Mouse (Mus musculus): ENCODE measurements around the gene Smad6. TPM values are rescaled to one million over a fixed set of nuclear protein-coding genes. Genes with fewer than 3 reads are reported as not detected.

The Smad6 gene
- total RNA-seq, 2 experiments from 2014 or later: 0.96 to 1.3 TPM

DNA sequence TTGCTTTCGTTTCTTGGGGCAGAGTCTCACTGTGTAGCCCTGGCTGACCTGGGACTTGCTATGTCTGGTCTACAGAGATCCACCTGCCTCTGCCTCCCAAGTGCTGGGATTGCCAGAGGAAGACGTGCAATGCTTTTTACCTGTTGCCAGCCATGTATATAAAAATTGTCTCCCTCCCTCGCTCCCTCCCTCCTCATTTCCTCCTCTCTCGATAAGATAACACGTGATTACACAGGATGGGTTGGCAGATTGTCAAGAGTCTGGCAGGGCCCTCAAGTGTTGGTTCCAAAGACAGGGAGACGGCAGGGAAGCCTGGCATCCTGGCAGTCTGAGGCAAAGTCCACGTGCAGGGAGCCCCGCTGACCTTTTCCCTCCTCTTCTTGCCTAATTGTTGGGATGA lies 32.2 kb downstream of the Smad6 start:
- ATAC-seq (ENCODE audit: poor library complexity, severe bottlenecking): no peak

DNA sequence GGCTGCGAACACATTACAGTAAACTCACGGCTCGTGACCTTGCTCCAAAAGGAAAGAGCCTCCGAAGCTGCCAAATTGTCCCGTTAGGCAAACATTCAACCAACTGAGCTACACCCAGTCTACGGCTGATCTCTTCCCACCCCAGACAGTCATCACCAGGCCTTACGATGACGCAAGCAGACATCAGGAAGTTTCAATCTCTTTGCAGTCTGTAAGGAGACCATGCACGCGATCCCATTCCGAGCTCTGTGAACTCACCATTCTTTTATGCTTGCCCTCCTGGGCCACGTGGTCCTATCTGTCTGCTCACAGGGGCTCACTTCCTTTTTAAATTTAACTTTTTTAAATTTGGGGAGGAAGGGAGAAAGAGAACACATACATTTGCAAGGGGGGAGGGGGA lies 32.6 kb downstream of the Smad6 start:
- ATAC-seq (ENCODE audit: poor library complexity, severe bottlenecking): peak; percentile 79

- no peak; the same call in 1 of the 2 replicates for ATAC-seq (ENCODE audit: poor library complexity, severe bottlenecking)
These were observed 36.7 kb downstream of the Smad6 start for GRCm38 (mm10) chr9:63985125-63985524.

GRCm38 (mm10) chr9:63982937-63983632 lies 38.8 kb downstream of the Smad6 start:
- ATAC-seq (ENCODE audit: poor library complexity, severe bottlenecking): no peak

GRCm38 (mm10) chr9:63981912-63982311 lies 39.9 kb downstream of the Smad6 start:
- ATAC-seq (ENCODE audit: poor library complexity, severe bottlenecking): no peak

DNA sequence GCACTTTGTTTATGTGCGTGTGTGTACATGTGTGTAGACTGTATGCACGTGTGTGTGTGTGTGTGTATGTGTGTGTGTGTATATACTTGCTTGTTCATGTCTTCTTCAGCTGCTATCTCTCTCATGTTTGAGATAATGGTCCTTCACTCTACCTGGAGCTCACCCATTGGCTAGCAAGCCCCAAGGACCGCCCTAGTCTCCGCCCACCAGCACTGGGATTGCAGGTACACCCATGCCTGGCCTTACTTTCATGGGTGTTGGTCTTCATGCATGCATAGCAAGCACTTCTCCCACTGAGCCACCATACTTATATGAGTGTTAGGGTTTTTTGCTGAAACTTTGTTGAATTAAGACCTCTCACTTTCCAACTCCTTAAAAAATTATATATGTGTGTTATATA lies 40.5 kb downstream of the Smad6 start:
- ATAC-seq (ENCODE audit: poor library complexity, severe bottlenecking): no peak

GRCm38 (mm10) chr9:63980179-63981086 lies 41.4 kb downstream of the Smad6 start:
- ATAC-seq (ENCODE audit: poor library complexity, severe bottlenecking): no peak

DNA sequence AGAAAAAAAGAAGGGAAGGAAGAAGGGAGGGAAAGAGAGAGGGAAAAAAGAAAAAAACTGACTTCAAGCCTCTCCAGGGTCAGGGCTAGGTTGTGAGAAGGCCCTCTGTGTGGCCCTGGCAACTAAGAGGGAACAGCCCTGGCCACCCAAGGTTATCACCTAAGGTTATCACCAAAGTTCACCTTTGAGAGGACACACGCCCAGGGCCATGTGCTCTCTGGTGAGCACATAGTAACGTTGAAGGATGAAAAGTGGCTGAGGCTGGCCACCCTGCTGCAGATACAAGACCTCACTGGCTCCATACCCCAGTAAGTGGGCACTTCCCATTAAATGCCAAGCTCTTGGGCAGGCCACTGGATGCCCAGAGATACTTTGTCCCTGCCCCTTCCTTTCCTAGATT lies 42.6 kb downstream of the Smad6 start:
- no peak for ATAC-seq (ENCODE audit: poor library complexity, severe bottlenecking)

DNA sequence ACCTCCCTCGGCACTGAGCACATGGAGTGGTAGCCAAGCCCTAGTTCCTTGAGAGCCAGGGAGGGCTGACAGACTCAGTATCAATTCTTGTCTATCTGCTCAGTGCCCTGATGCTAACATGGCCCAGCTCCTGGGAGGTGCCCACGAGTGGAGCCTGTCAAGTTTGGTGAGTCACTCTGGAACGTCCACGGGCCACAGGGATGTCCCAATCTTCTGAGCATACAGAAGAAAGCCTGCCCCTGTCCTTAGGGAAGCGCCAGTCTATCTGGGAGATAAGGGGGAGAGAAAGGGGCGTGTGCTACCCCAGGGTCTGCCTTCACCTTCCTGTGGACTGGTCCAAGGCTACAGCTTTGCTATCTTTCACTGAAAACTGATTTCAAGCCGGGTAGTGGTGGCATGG lies 43.2 kb downstream of the Smad6 start:
- ATAC-seq (ENCODE audit: poor library complexity, severe bottlenecking): no peak

DNA sequence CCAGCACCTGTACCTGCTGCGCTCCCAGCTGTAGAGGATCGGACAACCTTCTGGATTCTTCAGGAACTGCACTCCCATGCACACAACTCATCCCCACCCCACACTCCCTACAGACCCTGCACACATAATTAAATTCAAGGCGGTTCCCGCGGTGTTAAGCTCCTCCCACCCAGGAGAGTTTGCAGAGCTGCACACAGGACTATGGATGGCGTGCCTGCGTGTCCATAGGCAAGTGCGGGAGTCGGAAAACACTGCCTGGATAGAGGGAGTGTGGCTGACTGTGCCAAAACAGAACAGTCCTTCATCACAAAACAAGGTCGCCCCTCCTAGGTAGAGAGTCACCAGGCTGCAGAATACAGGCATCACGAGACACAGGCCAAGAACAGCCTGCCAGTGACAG lies 45.9 kb downstream of the Smad6 start:
- ATAC-seq (ENCODE audit: poor library complexity, severe bottlenecking): no peak

DNA sequence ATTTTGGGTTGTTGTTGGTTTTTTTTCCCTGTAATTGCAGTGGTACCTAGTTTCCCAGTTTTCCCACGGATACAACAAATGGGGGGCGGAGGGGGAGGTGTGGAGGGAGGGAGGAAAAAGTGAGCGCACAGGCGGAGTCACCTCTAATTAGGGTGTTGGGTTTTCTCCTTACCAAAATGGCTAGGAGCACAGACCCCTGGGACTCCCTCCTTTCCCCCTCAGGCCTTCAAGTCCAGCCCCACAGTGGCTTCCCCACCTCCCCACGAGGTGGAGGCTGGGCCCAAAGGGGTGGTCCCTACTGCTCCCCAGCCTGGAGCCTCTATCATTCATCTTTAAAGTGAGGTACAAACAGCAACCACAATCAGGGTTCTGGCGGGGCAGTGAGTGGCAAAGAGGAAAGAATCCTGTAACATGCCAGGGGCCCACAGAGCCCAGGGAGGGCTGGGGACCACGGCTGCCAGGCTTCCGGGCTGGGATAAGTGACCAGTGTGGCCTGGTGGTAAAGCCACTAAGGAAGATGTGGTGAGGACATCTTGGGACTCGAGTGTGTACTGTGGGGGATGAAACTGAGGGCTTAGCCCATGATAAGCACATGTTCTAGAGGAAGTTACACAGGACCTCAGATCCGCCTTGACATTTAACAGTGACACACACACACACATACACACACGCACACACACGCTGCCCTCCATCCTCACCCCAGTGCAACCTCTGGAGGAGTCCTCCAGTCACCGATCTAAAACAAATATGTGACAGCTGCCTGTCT lies 47.4 kb downstream of the Smad6 start:
- ATAC-seq (ENCODE audit: poor library complexity, severe bottlenecking): no peak

DNA sequence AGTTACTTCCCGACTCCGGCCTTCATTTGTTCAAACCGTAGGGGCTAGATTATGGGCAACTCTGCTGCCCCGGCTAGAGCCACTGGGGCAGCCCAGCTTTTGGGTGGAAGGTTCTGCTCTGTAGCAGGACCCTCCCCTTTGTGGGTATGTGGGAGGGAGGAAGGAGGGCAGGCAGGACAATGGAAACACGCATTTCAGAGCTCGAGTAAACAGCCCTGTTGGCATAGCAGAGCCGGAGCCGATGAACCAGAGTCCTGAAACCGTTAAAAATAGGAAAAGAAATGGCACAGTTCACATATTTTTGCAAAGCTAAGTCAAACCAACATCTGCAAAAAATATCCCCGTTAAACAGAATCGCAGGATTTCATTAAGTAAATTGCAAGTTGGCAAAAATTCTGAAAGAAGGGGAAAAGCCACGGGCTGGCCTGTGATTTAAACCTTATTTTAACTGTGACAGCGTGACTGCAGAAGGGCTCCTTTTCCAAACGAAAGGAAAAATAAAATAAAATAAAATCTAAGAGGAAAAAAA lies 48.1 kb downstream of the Smad6 start:
- no peak for ATAC-seq (ENCODE audit: poor library complexity, severe bottlenecking)

GRCm38 (mm10) chr9:63972576-63973290 lies 49.1 kb downstream of the Smad6 start:
- no peak for ATAC-seq (ENCODE audit: poor library complexity, severe bottlenecking)

DNA sequence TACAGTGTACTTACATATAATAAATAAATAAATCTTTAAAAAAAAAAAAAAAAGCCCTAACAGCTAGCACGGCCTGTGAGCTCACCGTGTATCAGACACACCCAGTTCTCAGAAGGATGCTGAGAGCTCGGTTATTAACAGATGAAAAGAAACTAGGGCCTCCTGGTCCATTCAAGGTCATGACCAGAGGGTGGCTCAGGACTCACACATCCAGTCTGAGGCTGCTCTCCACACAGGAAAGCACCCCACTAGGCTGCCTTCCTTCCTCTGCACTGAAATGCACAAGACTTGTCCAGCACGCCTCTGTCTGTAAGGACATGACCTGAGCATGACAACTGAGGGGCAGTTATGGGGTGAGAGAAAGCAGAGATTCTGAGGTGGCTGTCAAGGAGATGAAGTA lies 50.3 kb downstream of the Smad6 start:
- no peak for ATAC-seq (ENCODE audit: poor library complexity, severe bottlenecking)

DNA sequence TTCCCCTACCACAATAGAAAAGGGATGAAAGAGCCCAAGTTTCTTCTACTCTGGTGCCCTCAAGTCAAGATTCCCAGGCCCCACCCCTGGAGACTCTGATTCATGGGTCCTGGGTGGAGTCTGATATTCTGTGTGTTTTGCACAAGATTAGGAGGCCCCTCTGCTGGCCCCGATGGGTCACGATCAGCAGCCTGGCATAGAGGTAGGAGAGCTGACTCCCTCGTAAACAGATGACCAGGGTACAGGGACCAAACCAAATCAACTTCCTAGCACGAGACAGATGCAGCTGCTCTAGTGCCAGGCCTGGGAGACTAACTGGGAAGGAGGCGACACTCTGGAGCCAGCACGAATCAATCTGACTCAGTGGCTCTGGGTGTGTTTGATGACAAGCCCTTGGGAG lies 51.0 kb downstream of the Smad6 start:
- no peak for ATAC-seq (ENCODE audit: poor library complexity, severe bottlenecking)

DNA sequence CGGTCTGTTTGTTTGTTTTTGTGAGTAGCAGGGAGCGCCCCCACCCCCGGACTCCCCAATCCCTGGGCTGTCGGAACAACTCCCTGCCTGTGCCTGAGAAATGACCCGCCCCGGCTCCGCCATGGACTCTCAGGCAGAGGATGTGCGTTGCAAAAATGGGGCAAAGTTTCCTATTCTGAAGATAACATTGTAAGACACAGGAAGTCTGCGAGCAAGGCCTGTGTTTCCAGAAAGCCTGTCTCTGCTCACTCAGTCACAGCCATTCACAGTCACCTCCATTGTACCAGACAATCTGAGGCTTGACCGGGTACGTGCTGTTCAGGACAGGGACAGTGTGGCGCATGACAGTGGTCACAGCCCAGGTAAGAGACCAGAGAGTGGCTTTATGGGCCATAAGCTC lies 51.5 kb downstream of the Smad6 start:
- ATAC-seq (ENCODE audit: poor library complexity, severe bottlenecking): no peak

- ATAC-seq (ENCODE audit: poor library complexity, severe bottlenecking): no peak
These were observed 52.4 kb downstream of the Smad6 start for GRCm38 (mm10) chr9:63969467-63969866.

DNA sequence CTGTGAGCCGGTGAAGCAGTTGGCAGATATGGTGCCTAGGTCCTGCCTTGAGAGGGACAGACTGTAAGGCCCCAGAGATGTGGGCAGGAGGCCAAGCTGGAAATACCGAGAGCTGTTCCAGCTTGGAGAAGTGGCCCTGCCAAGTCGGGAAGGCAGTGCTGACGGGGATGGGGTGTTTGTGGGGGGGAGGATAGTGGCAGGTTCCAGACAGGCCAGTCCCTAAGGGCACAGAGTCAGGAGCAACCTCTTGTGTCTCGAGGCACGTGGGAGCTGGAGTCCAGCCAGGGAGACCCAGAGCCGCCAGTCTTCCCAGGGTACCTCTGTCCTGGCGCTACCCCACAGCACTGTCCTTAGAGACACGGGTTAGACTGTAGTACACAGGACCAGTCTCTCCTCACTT lies 53.3 kb downstream of the Smad6 start:
- ATAC-seq (ENCODE audit: poor library complexity, severe bottlenecking): no peak

- ATAC-seq (ENCODE audit: poor library complexity, severe bottlenecking): no peak
These were observed 54.3 kb downstream of the Smad6 start for GRCm38 (mm10) chr9:63967408-63968172.

- no peak for ATAC-seq (ENCODE audit: poor library complexity, severe bottlenecking)
These were observed 56.3 kb downstream of the Smad6 start for GRCm38 (mm10) chr9:63965579-63965981.

Measured in megakaryocyte, adult 5-6 weeks (primary cell).